Mouse (Mus musculus) bone marrow, adult 2 months (tissue): ENCODE data around the gene Per1. TPM values are rescaled to one million over a fixed set of nuclear protein-coding genes. Genes with fewer than 3 reads are reported as not detected.

ENCODE experiments used
- H3K27ac ChIP-seq: fragments of 200-500 bp; 2 replicates; pipeline ENCODE4 v1.5.1; 2012; ENCODE audit warnings: low read depth, mild to moderate bottlenecking, control low read depth, inconsistent platforms, low read length; ENCODE audit not compliant: control insufficient read depth, poor library complexity, insufficient read depth
- H3K4me1 ChIP-seq: fragments of 200-500 bp; 2 replicates; pipeline ENCODE4 v1.6.1; 2011; ENCODE audit warnings: low read length; ENCODE audit not compliant: control insufficient read depth, insufficient read depth
- H3K4me3 ChIP-seq: fragments of 200-500 bp; replicated peaks from 2 replicates; pipeline ENCODE3; 2011; ENCODE audit warnings: mild to moderate bottlenecking, low read depth, low read length, control low read depth; ENCODE audit not compliant: control insufficient read depth
- CTCF ChIP-seq: fragments of 200-500 bp; IDR thresholded peaks from 2 replicates; pipeline ENCODE4 v1.5.1; 2011; ENCODE audit warnings: low read length, control low read depth; ENCODE audit not compliant: control insufficient read depth, insufficient read depth
- POLR2A ChIP-seq: fragments of 200-500 bp; IDR thresholded peaks from 2 replicates; pipeline ENCODE4 v1.6.1; 2011; ENCODE audit warnings: low read depth, mild to moderate bottlenecking, control low read depth, low read length, borderline replicate concordance; ENCODE audit not compliant: control insufficient read depth
- WGBS: fragments of 180-500 bp; shearing (Covaris S2); methylation state at CpG from one replicate; pipeline ENCODE4 v1.1.7; 2018; 5-methylcytosine and 5-hydroxymethylcytosine counted together
- polyA plus RNA-seq: library from polyadenylated mRNA; stranded (reverse); fragments of >200 nt; gene quantifications from 2 replicates; pipeline ENCODE4 v1.2.4, GENCODE M21; 2011; ENCODE audit warnings: low replicate concordance; ENCODE audit not compliant: missing spikeins, insufficient read depth, insufficient read length

The Per1 gene
- polyA plus RNA-seq, 1 experiment, result 46.2 TPM

DNA sequence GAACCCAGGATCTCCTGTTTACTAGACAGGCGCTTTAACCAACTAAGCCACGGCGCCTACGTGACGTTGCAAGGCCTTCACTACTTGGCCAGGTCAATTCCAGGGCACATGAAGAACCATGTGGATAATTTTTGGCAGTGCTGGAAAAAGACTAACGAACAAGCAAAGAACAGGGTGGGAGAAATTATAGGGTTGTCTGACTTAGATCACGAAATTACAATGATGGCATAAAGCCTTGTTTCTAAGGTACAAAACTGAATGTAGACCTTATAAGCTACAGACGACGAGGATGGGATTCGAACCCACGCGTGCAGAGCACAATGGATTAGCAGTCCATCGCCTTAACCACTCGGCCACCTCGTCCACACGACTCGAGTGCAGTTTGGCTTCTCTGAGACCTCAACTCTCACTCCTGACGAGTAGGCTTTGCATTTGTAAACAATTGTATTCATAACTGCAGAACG is 32.2 kb upstream of the Per1 start:
- peaks cover 4% of the 10 kb centered on the region; the same call in 1 of the 2 replicates for H3K4me1 ChIP-seq

DNA sequence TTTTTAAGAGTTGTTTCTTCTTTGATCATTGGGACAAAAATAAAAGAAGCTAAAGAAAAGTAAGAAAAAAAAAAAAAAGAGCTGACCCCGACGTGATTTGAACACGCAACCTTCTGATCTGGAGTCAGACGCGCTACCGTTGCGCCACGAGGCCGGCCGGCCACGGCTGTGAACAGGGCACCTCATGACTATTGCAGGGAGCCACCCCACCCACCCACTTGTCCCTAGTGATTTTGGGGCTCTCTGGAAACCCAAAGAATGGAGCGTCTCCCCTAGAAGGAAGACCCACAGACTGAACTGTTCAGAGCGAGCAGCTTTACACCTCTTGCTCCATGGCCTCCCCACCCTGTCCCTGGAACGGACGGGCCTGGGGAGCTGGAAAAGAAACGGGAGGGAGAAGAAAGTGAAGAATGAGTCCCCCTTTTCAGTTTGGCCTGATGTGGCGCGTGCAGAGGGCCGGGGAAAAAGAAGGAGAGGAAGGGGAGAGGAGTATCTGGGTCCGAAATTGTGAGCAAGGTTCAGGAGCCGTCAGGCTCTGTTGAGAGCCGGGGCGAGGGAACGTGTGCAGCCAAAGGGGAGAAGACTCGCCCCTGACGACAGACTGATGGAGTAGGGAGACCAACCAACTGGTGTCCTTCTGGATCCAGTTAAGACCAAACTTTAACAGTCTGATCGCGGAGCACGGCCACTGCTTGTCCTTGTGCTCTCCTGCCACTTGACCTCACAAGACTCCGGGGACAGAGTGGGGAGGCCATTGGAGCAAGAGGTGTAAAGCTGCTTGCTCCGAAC is 31.4 kb upstream of the Per1 start:
- peak overlapping the region; percentile 88 for H3K4me3 ChIP-seq
- no peak for TF ChIP-seq CTCF
- peak; percentile 51; the same call in 1 of the 2 replicates for TF ChIP-seq POLR2A
- H3K4me1 ChIP-seq, result peaks cover 4% of the 10 kb centered on the region; the same call in 1 of the 2 replicates
- 2% methylated on average over 31 of the region's 31 CpGs for WGBS
- peak overlapping the region; percentile 40 for H3K27ac ChIP-seq

More for the DNA sequence above, 32.2 kb upstream of the Per1 start:
- H3K27ac ChIP-seq, result peak overlapping the region; percentile 43; the same call in 1 of the 2 replicates
- TF ChIP-seq CTCF, result no peak
- no peak for TF ChIP-seq POLR2A
- under 1% methylated on average over 19 of the region's 19 CpGs for WGBS
- peak overlapping the region; percentile 78 for H3K4me3 ChIP-seq

DNA sequence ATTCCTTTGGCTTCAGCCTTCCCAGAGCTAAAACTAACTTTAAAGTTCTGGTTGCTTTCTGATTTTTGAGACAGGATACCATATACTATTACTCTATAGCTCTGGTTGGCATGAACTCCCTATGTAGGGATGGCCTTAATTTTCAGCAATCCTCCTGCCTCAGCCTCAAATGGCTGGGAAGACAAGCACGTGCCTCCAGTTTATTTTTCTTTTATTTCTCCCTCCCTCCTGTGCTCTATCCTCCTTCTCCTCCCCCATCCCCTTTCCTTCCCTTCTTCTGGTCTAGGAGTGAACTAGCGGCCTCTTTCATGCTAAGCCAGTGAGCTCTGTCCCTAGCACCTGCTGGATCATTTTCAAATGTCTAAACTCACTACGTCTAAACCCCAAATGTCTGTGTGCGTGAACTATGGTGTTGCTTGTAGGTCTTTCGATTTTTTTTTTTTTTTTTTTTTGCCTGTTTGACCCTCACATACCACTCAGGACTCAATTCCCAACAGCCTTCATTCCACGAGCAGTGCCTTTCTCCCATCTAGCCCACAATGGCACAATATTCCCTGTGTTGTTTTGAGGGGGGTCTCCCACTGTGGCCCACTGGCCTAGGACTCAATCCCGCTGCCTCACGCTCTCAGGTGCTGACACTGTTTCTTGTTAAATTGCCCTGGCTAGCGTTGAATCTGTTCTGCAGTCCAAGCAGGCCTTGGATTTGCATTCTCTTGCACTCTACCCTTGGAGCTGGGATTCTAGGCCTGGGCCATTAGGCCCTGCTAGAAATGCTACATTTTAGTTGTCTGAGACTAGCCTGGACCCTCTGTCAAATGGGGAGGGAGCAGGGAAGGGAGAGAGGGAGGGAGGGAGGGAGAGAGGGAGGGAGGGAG is 30.5 kb upstream of the Per1 start:
- H3K4me3 ChIP-seq, result no peak overlapping the region
- no peak overlapping the region for H3K27ac ChIP-seq
- TF ChIP-seq POLR2A, result no peak
- no peak for TF ChIP-seq CTCF
- H3K4me1 ChIP-seq, result peaks cover 4% of the 10 kb centered on the region; the same call in 1 of the 2 replicates
- 70% methylated on average over 9 of the region's 9 CpGs for WGBS

- no peak overlapping the region for H3K27ac ChIP-seq
- 71% methylated on average over 3 of the region's 3 CpGs for WGBS
- TF ChIP-seq CTCF (no peak), POLR2A (no peak)
- H3K4me3 ChIP-seq, result no peak overlapping the region
- peaks cover 4% of the 10 kb centered on the region; the same call in 1 of the 2 replicates for H3K4me1 ChIP-seq
Observed at GRCm38 (mm10) chr11:69065394-69065925, 29.6 kb upstream of the Per1 start.

DNA sequence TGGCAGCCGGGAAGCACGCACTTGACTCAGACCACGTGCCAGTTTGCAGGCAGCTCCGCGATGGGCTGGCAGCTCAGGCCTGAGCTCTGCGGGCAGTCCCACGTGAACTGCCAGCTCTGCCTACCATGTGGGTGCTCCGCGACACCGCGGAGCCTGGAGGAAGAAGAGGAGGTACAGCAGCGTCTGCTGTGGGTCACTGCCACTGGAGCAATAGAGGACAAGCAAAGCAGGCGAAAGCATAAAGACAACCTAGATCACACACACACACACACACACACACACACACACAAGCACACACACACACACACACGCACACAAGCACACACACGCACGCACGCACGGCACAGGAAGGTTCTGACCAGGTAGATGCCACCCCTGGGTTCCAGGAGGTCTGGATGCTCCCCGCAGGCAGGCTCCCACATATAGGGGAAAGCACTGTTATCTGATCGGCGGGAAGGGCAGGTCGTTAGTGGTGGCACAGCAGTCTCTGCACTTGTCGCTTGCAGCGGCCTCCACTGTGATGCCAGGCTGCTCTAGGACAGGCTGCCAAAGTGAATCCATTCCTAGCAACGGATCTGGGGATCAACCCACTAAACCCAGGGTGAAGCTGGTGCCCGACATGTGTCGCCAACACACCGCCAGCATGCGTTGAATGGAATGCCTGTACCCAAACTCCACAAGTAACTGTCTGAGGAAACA is 28.7 kb upstream of the Per1 start:
- H3K27ac ChIP-seq, result peak overlapping the region; percentile 8; the same call in 1 of the 2 replicates
- peaks cover 4% of the 10 kb centered on the region; the same call in 1 of the 2 replicates for H3K4me1 ChIP-seq
- TF ChIP-seq POLR2A (peak; percentile 52), CTCF (no peak)
- peak overlapping the region; percentile 53 for H3K4me3 ChIP-seq
- 2% methylated on average over 29 of the region's 29 CpGs for WGBS

DNA sequence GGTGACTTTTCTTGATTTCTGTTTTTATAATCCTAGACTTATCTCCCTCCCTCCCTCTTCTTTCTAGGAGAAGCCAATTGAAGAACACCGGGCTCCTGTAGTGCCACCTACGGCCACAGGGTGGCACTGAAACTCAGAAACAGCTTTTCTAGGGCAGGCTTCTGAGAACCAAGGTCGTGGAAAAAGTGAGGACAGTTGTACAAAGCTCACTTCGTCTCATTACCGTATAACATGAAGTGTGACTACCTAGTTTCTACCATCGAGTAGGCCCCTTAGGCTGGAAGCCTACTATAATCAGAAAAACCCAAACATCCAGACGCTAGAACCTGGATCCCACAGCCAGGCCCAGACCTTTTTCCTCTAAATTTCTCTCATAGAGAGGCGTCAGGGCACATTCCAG is 28.1 kb upstream of the Per1 start:
- peak; percentile 80 for TF ChIP-seq CTCF
- TF ChIP-seq POLR2A, result no peak
- H3K4me1 ChIP-seq, result peaks cover 4% of the 10 kb centered on the region; the same call in 1 of the 2 replicates
- H3K27ac ChIP-seq, result no peak overlapping the region
- 13% methylated on average over 8 of the region's 8 CpGs for WGBS
- H3K4me3 ChIP-seq, result no peak overlapping the region

- TF ChIP-seq POLR2A (no peak), CTCF (no peak)
- Histone ChIP-seq H3K4me1 (peaks cover 4% of the 10 kb centered on the region; the same call in 1 of the 2 replicates), H3K4me3 (no peak overlapping the region), H3K27ac (no peak overlapping the region)
- 88% methylated on average over 6 of the region's 6 CpGs for whole genome bisulfite sequencing
Observed at GRCm38 (mm10) chr11:69067601-69068000, 27.4 kb upstream of the Per1 start.
